Mouse (Mus musculus) thymus, postnatal 14 days (tissue): ENCODE data around the gene Igsf21.

Experiments
- DNase-seq: peaks from one replicate; pipeline ENCODE4 v3.0.0; 2021

Gene Igsf21

GRCm38 (mm10) chr4:140038586-140039411 is 207.8 kb downstream of the Igsf21 start:
- DNase-seq: no peak

GRCm38 (mm10) chr4:140037784-140038387 is 208.7 kb downstream of the Igsf21 start:
- no peak for DNase-seq

GRCm38 (mm10) chr4:140035232-140035631 is 211.4 kb downstream of the Igsf21 start:
- DNase-seq: no peak

GRCm38 (mm10) chr4:140033394-140033793 is 213.2 kb downstream of the Igsf21 start:
- peak; percentile 23 for DNase-seq

- no peak for DNase-seq
Measured at GRCm38 (mm10) chr4:140030415-140030814, 216.2 kb downstream of the Igsf21 start.

GRCm38 (mm10) chr4:140030040-140030386 is 216.6 kb downstream of the Igsf21 start:
- DNase-seq: no peak

GRCm38 (mm10) chr4:140029324-140030039 is 217.1 kb downstream of the Igsf21 start:
- DNase-seq: no peak

- no peak for DNase-seq
Measured at GRCm38 (mm10) chr4:140023833-140024232, 222.8 kb downstream of the Igsf21 start.

GRCm38 (mm10) chr4:140015916-140016315 is 230.7 kb downstream of the Igsf21 start:
- DNase-seq: no peak

GRCm38 (mm10) chr4:140010728-140011470 is 235.7 kb downstream of the Igsf21 start:
- no peak for DNase-seq

GRCm38 (mm10) chr4:140004932-140005331 is 241.7 kb downstream of the Igsf21 start:
- DNase-seq: no peak

- DNase-seq: no peak
Measured at GRCm38 (mm10) chr4:140004170-140004569, 242.4 kb downstream of the Igsf21 start.

- no peak for DNase-seq
Measured at GRCm38 (mm10) chr4:140002069-140002468, 244.5 kb downstream of the Igsf21 start.

- DNase-seq: no peak
Measured at GRCm38 (mm10) chr4:140000911-140001310, 245.7 kb downstream of the Igsf21 start.

GRCm38 (mm10) chr4:139999033-139999432 is 247.6 kb downstream of the Igsf21 start:
- DNase-seq: no peak

- DNase-seq: no peak
Measured at GRCm38 (mm10) chr4:139995659-139996058, 250.9 kb downstream of the Igsf21 start.

GRCm38 (mm10) chr4:139993111-139993755 is 253.4 kb downstream of the Igsf21 start:
- no peak for DNase-seq

GRCm38 (mm10) chr4:139986913-139987312 is 259.7 kb downstream of the Igsf21 start:
- DNase-seq: no peak

GRCm38 (mm10) chr4:139978716-139979115 is 267.9 kb downstream of the Igsf21 start:
- DNase-seq: no peak

GRCm38 (mm10) chr4:139977308-139977781 is 269.2 kb downstream of the Igsf21 start:
- DNase-seq: no peak
